In genomic region chr4:55208386-55209345, GRCm38 (mm10) we compare ENCODE assay signal across 8 mouse cellular contexts.
A peak's percentile ranks its signal among the peaks of the same experiment; 100 is the strongest.
DNase-seq lines count a peak whose midpoint lies in the region; ATAC-seq lines count a peak whose summit lies in the region.
"Had no signal": no experiment of that assay in that cellular context is flagged by ENCODE, and none has a peak within 500 bp of the region (broad histone marks: within the 10 kb centered on the region; RNA-seq: fewer than 3 reads in every experiment).

No protein-coding gene starts in this region.

- H3K4me1 ChIP-seq in hindbrain, embryonic 16.5 days (ENCODE audit: control insufficient read depth, insufficient read depth, low read depth, low read length): peaks cover 11% of the 10 kb centered on the region

- H3K27me3 ChIP-seq in hindbrain, embryonic 16.5 days (replicated peaks; ENCODE audit: control insufficient read depth, insufficient read depth, low read length): no peaks in the 10 kb centered on the region

- no peaks in the 10 kb centered on the region for H3K36me3 ChIP-seq in hindbrain, embryonic 16.5 days (ENCODE audit: control insufficient read depth, insufficient read depth, low read length)

- H3K9ac ChIP-seq in hindbrain, embryonic 16.5 days (ENCODE audit: low read depth, low read length): no peak overlapping the region

- intact Hi-C loops in left cerebral cortex, postnatal 4 days (cut with DNase I): no loop called here

- DNase-seq in left cerebral cortex, adult 11 months (ENCODE audit: low spot score): peak; percentile 8
- no peak for DNase-seq in left cerebral cortex, postnatal 4 days
- DNase-seq in embryo, embryonic 11 days: peak; percentile 70
- peak; percentile 73 for DNase-seq in retina, embryonic 14.5 days (ENCODE audit: low spot score)
- DNase-seq in left cerebral cortex, adult 9 months (ENCODE audit: low spot score in 2 of 2): no peak

- no peak overlapping the region for H3K4me3 ChIP-seq in hindbrain, embryonic 16.5 days (ENCODE audit: low read length)
- H3K4me3 ChIP-seq: left cerebral cortex, adult 2 months had no signal

- ATAC-seq in hindbrain, embryonic 16.5 days: peak; percentile 56
- ATAC-seq in monocyte, adult 5-6 weeks (replicated peaks; ENCODE audit: insufficient number of reproducible peaks, low FRiP score, low TSS enrichment, poor library complexity, severe bottlenecking): no peak

- H3K4me2 ChIP-seq in hindbrain, embryonic 16.5 days (ENCODE audit: low read length): peak overlapping the region; percentile 30

- WGBS in hindbrain, embryonic 16.5 days: 10% methylated on average over 21 of the region's 21 CpGs

- H3K9me3 ChIP-seq in hindbrain, embryonic 16.5 days (ENCODE audit: control insufficient read depth, low read length): no peaks in the 10 kb centered on the region

- H3K27ac ChIP-seq in hindbrain, embryonic 16.5 days (ENCODE audit: low read depth, low read length): no peak overlapping the region
- H3K27ac ChIP-seq: left cerebral cortex, adult 2 months had no signal

Comparison
In these comparisons a context has a peak if more than half of its experiments do, and no peak if none do; other contexts are left out.
1. DNase-seq: peak in left cerebral cortex, adult 11 months (single experiment), embryo, embryonic 11 days (single experiment) and retina, embryonic 14.5 days (single experiment); none in left cerebral cortex, postnatal 4 days (single experiment) and left cerebral cortex, adult 9 months (0 of 2).